Mouse (Mus musculus) midbrain, embryonic 13.5 days (tissue): ENCODE measurements at regions not wholly inside any gene's neighbourhood (a gene's known extent, or its start where the extent isn't known, plus 50 kb on each side); places are given as distances from the start of the nearest gene placed in this dataset.

ENCODE experiments used
- ATAC-seq: fragments of 200-750 bp; cut with Nextera tagmentation; 2 replicates; pipeline ENCODE4 v1.8.0; 2017; ENCODE audit warnings: mild to moderate bottlenecking, moderate TSS enrichment, moderate library complexity
- H3K27ac ChIP-seq: fragments of 300-500 bp; sonication (generic); 2 replicates; pipeline ENCODE4 v1.5.1; 2015; ENCODE audit warnings: inconsistent platforms, mild to moderate bottlenecking, moderate library complexity
- H3K27me3 ChIP-seq: fragments of 300-500 bp; sonication (generic); 2 replicates; pipeline ENCODE4 v1.6.1; 2015; ENCODE audit warnings: mild to moderate bottlenecking, inconsistent platforms
- H3K36me3 ChIP-seq: fragments of 300-500 bp; sonication (generic); 2 replicates; pipeline ENCODE4 v1.6.1; 2015; ENCODE audit warnings: mild to moderate bottlenecking, inconsistent platforms
- H3K4me1 ChIP-seq: fragments of 300-500 bp; sonication (generic); replicated peaks from 2 replicates; pipeline ENCODE4 v1.6.1; 2015; ENCODE audit warnings: inconsistent platforms
- H3K4me2 ChIP-seq: fragments of 300-500 bp; sonication (generic); replicated peaks from 2 replicates; pipeline ENCODE4 v1.6.1; 2015; ENCODE audit warnings: moderate library complexity, mild to moderate bottlenecking, inconsistent platforms
- H3K4me3 ChIP-seq: fragments of 300-500 bp; sonication (generic); replicated peaks from 2 replicates; pipeline ENCODE4 v1.5.1; 2015; ENCODE audit warnings: mild to moderate bottlenecking, inconsistent platforms
- H3K9ac ChIP-seq: fragments of 300-500 bp; sonication (generic); replicated peaks from 2 replicates; pipeline ENCODE4 v1.6.1; 2015; ENCODE audit warnings: mild to moderate bottlenecking, inconsistent platforms
- H3K9me3 ChIP-seq: fragments of 300-500 bp; sonication (generic); 2 replicates; pipeline ENCODE4 v1.6.1; 2016; ENCODE audit warnings: mild to moderate bottlenecking, inconsistent platforms
- WGBS: fragments of 180-500 bp; shearing (Covaris S2); methylation state at CpG from one replicate; pipeline ENCODE4 v1.1.7; 2015; 5-methylcytosine and 5-hydroxymethylcytosine counted together

DNA sequence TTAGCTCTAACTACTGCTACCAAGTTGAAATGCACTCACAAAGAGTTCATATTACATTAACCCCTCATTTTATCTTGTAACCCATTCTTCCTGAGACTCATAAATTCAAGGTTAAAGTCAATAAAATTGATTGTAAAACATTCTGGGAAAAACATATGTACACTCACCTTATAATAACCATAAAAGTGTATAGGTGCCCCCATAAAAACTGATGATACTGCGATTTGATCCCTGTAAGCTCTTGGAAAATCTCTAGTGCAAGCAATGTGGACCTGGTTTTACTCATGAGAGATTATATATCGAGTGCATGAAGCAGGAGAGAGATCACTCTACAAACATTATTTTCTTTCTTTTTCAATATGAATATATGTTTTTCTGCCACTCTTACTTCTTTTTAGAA lies 429.8 kb downstream of the Kctd12 start:
- no peak for ATAC-seq
- no peak overlapping the region for H3K4me3 ChIP-seq

DNA sequence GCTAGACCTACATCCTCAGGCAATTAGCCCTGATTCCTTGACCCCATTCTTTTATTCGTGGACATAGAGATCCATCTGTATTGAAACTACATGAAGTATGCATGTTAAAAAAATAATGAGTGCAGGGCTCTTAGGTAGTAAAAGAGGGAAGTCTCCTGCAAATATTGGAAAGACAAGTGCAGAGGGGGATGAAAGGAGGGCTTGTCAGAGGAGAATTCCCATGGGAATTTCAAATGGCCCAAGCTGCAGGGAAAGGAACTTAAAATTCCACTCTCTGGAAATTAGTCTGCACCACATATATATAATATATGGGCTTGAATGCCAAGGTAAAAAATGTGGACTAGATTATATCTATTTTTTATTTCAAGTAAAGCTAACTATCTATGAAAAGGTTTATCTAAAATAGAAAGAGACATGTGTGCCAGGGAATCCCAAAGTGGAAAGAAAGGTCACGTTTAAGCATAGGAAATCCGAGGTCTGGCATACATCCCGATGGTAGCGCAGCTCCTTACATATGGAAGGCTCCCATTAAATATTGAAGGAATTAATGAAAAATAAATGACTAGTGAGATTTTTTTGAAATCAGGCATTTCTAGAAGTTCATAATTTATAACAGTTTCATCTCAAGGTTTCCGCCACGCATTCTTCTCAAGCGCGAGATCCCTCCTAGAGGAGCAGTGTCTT lies 457.4 kb downstream of the Kctd12 start:
- ATAC-seq: peak; percentile 67
- WGBS: 85% methylated on average over 9 of the region's 9 CpGs
- Histone ChIP-seq H3K4me3 (no peak overlapping the region), H3K9me3 (no peaks in the 10 kb centered on the region), H3K27me3 (no peaks in the 10 kb centered on the region), H3K36me3 (no peaks in the 10 kb centered on the region), H3K27ac (no peak overlapping the region), H3K4me1 (no peaks in the 10 kb centered on the region), H3K9ac (no peak overlapping the region), H3K4me2 (no peak overlapping the region)

More for the DNA sequence above, 429.8 kb downstream of the Kctd12 start:
- WGBS: 81% methylated on average over 2 of the region's 2 CpGs
- Histone ChIP-seq H3K27ac (no peak overlapping the region), H3K4me1 (no peaks in the 10 kb centered on the region), H3K27me3 (no peaks in the 10 kb centered on the region), H3K9ac (no peak overlapping the region), H3K36me3 (no peaks in the 10 kb centered on the region), H3K4me2 (no peak overlapping the region), H3K9me3 (no peaks in the 10 kb centered on the region)

DNA sequence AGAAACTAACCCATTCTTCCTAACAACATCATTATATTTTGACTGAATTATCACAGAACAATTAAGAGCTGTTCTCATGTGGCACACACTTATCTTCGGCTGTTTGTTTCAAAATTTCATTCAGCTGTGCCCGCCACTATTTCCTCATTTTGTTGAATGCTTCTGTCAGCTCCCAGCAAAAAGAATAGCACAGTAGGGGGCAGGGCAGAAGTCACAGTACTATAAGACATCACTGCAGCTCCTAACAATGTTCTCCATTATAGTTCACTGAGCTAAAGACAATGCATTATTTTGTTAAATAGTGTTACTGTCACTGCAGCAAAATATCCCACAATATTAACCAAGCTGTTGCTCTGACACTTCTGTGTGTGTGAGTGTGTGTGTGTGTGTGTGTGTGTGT lies 465.7 kb downstream of the Kctd12 start:
- Histone ChIP-seq H3K4me1 (0 out of 2 replicates have a peak, but pooled peaks cover 7% of the 10 kb centered on the region), H3K4me3 (no peak overlapping the region), H3K27ac (no peak overlapping the region), H3K36me3 (no peaks in the 10 kb centered on the region), H3K27me3 (no peaks in the 10 kb centered on the region), H3K9me3 (no peaks in the 10 kb centered on the region), H3K9ac (no peak overlapping the region), H3K4me2 (no peak overlapping the region)
- ATAC-seq: peak; percentile 55; the same call in 1 of the 2 replicates
- WGBS: 3% methylated on average over 2 of the region's 2 CpGs

DNA sequence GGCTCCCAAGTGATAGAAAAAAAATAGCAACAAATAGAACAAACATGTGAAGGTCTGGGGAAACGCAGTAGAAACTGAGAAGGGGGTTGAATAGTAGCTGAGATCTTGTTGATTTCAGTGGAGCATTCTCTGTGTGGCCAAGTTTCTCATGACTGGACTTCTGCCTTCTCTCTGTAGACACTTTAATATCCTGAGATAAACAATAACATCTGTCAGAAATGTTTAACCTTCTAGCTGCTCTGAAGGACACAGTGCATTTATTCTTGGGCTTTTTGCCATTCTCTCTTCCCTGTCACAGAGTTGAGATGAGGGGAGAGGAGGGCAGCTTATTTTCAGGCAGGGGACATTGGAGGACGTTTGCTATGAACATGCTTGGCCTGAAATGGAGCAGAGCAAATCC lies 467.9 kb downstream of the Kctd12 start:
- Histone ChIP-seq H3K36me3 (no peaks in the 10 kb centered on the region), H3K9ac (no peak overlapping the region), H3K27ac (no peak overlapping the region), H3K4me1 (0 out of 2 replicates have a peak, but pooled peaks cover 7% of the 10 kb centered on the region), H3K4me3 (no peak overlapping the region), H3K9me3 (no peaks in the 10 kb centered on the region), H3K27me3 (no peaks in the 10 kb centered on the region), H3K4me2 (no peak overlapping the region)
- no peak for ATAC-seq
- WGBS: 64% methylated on average over 2 of the region's 2 CpGs

DNA sequence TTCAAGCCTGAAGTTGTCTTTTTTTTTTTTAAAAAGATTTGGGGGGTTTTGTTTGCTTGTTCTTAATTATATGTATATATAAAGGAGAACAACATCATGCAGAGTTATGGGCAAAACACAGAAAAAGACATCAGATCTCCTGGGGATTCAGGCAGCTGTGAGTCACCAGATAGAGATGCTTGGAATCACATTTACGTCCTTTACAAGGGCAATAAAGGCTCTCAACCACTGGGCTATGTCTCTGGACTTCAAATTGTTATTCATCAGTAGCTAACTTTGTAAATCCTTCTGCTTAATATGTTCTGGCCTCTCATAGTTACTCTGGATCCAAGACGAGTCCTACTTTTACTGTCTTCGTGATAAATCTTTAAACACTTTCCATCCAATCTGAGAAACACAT lies 469.8 kb downstream of the Kctd12 start:
- Histone ChIP-seq H3K9ac (no peak overlapping the region), H3K27ac (no peak overlapping the region), H3K4me1 (0 out of 2 replicates have a peak, but pooled peaks cover 7% of the 10 kb centered on the region), H3K4me2 (no peak overlapping the region), H3K27me3 (no peaks in the 10 kb centered on the region), H3K9me3 (no peaks in the 10 kb centered on the region), H3K4me3 (no peak overlapping the region), H3K36me3 (no peaks in the 10 kb centered on the region)
- no peak for ATAC-seq
- WGBS: 86% methylated on average over 3 of the region's 3 CpGs

DNA sequence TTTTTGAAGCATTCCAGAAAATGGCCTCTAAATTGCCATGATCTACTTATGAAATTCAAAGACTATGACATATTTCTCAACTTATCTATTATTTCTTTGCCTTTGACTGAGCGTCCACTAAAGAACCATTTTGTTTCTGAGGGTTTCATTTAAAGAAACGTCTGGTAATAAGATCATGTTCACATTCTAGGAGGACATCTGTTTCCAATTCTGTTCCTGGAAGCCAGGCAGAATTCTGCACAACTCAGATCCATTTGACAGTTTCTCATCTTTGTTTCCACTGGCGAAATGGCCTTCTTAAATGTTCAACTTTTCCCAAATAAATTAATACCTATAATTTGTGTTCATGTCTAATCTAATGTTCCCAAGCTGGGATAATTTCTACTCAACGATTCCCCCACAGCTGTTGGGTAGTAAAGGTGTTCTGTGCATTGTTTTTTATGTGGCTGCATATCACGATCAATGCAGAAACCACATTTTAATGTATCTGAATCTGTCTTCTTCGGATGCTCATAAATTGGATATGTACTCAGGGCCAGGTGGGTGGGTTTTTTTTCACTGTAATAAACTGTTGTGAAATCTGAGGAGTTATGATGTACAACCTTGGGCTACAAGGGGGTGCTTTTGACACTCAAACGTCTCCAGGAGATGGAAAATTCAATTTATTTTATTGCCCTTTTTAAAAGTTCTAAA lies 470.6 kb downstream of the Kctd12 start:
- Histone ChIP-seq H3K4me1 (0 out of 2 replicates have a peak, but pooled peaks cover 5% of the 10 kb centered on the region), H3K27me3 (no peaks in the 10 kb centered on the region), H3K9ac (no peak overlapping the region), H3K4me3 (no peak overlapping the region), H3K36me3 (no peaks in the 10 kb centered on the region), H3K27ac (no peak overlapping the region), H3K9me3 (no peaks in the 10 kb centered on the region), H3K4me2 (no peak overlapping the region)
- 83% methylated on average over 7 of the region's 7 CpGs for WGBS
- no peak for ATAC-seq

DNA sequence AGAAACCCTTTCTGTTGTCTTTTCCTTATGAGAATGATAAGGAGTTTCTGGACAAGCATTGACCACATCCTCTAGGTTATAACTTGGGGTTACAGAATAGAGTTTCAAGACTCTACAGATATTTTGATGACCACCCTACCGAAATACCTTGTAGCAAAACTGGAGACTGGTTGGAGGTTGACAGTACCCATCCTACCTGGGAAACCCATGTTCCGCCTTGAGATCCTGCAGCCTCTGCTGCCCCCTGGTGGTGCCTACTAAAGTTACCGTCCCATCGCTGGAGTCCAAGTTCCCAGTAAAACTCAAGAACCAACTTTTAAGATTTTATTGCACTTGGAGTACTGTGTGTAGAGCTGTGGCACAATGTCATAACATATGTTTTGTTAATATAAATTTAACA lies 472.1 kb downstream of the Kctd12 start:
- no peaks in the 10 kb centered on the region for H3K36me3 ChIP-seq
- peak; percentile 50; the same call in 1 of the 2 replicates for ATAC-seq
- H3K4me1 ChIP-seq: no peaks in the 10 kb centered on the region
- 28% methylated on average over 4 of the region's 4 CpGs for WGBS
- no peak overlapping the region for H3K9ac ChIP-seq
- H3K27ac ChIP-seq: no peak overlapping the region
- H3K4me2 ChIP-seq: no peak overlapping the region
- H3K27me3 ChIP-seq: no peaks in the 10 kb centered on the region
- no peaks in the 10 kb centered on the region for H3K9me3 ChIP-seq
- H3K4me3 ChIP-seq: no peak overlapping the region

DNA sequence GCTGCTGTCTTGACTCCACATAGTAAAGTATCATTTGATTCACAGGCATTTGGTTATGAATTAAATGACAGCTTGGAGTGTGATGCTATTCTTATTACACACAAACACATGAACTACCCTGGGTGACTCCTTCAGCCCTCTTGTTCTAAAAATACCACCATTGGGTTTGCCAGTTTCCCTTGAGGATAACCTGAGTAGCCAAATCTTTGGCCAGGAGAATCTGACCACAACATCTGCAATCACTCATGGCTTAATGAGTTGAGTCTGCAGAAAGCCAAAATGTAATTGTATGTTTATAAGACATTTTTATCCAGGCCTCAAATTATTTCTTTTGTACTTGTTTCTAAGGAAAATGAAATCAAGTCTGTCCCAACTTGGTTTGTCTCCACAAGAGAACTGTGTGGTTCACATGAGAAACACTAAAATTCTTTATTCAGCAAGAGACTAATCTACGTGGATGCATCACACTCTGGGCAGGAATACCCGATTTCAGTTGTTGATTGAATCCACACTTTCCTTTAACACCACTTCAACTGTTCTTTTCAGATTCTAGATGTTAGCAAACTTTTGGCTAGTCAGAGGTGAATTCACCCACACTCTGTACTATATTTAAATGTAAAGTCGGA lies 476.6 kb downstream of the Kctd12 start:
- Histone ChIP-seq H3K4me3 (no peak overlapping the region), H3K36me3 (no peaks in the 10 kb centered on the region), H3K9ac (no peak overlapping the region), H3K4me2 (no peak overlapping the region), H3K27me3 (no peaks in the 10 kb centered on the region), H3K27ac (no peak overlapping the region), H3K9me3 (no peaks in the 10 kb centered on the region), H3K4me1 (no peaks in the 10 kb centered on the region)
- WGBS: 89% methylated on average over 3 of the region's 3 CpGs
- no peak for ATAC-seq

DNA sequence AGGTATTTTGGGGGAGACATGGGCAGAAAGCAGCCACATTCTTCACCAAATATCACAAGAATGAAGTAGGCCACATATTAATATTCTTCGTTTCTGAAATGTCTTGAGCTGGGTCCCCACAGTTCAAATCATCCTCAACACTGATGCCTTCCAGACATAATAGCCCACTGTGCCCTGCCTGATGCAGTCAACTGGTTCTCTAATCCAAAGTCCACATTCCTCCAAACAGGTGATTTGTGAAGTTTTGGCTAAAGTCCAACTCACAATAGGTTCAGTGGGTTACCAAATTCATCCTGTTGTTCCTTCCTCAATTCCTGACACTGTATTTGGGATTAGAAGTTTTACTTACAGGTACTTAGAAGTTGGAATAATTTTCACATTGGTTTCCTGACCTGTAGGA lies 485.3 kb downstream of the Kctd12 start:
- no peak overlapping the region for H3K9ac ChIP-seq
- no peak for ATAC-seq
- no peak overlapping the region for H3K4me3 ChIP-seq
- H3K4me1 ChIP-seq: no peaks in the 10 kb centered on the region
- no peaks in the 10 kb centered on the region for H3K27me3 ChIP-seq
- H3K36me3 ChIP-seq: no peaks in the 10 kb centered on the region
- H3K4me2 ChIP-seq: no peak overlapping the region
- WGBS: 81% methylated on average over 1 of the region's 1 CpGs
- no peaks in the 10 kb centered on the region for H3K9me3 ChIP-seq
- H3K27ac ChIP-seq: no peak overlapping the region

DNA sequence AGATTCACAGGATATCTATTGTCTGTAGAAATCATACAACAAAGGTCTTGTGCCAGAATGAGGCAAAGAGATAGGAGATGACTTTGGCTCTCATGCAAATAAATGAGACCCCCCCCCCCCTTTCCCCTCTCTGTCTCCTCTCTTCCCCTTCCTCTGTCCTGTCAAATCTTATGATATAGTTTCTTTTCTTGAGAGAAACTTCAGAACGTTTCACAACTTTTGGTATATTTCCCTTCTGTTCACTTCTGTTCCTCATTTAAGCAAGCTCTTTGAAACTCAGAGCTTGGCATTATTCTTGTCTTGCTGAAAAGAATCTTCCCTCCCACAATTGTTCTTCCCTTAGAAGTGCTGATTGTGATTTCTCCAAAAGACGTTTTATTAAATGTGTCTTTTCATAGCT lies 490.1 kb downstream of the Kctd12 start:
- 64% methylated on average over 2 of the region's 2 CpGs for WGBS
- no peaks in the 10 kb centered on the region for H3K4me1 ChIP-seq
- H3K9me3 ChIP-seq: no peaks in the 10 kb centered on the region
- ATAC-seq: no peak
- no peaks in the 10 kb centered on the region for H3K36me3 ChIP-seq
- no peak overlapping the region for H3K9ac ChIP-seq
- H3K4me3 ChIP-seq: no peak overlapping the region
- H3K4me2 ChIP-seq: no peak overlapping the region
- no peak overlapping the region for H3K27ac ChIP-seq
- no peaks in the 10 kb centered on the region for H3K27me3 ChIP-seq

DNA sequence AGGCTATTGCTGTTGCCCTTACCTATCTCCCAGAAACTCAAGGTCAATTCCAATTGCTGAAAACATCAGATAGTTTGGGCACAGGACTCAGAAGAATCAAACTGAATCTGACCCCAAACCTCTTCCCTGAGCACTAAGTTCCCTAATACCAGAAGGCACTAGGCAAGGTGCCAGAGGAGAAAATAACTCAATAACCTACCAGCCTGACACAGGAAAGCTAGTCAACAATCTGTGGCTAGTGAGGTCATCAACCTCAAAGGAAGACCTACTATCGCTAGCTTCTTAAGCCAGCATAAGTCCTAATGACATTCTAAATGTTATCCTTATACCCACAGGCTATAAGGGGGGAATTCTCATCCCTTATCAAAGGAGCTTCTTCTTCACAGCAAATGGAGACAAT lies 491.2 kb downstream of the Kctd12 start:
- H3K27me3 ChIP-seq: no peaks in the 10 kb centered on the region
- H3K4me2 ChIP-seq: no peak overlapping the region
- WGBS: 94% methylated on average over 1 of the region's 1 CpGs
- H3K4me3 ChIP-seq: no peak overlapping the region
- H3K9me3 ChIP-seq: no peaks in the 10 kb centered on the region
- no peak overlapping the region for H3K9ac ChIP-seq
- H3K4me1 ChIP-seq: no peaks in the 10 kb centered on the region
- H3K36me3 ChIP-seq: no peaks in the 10 kb centered on the region
- ATAC-seq: no peak
- H3K27ac ChIP-seq: no peak overlapping the region

DNA sequence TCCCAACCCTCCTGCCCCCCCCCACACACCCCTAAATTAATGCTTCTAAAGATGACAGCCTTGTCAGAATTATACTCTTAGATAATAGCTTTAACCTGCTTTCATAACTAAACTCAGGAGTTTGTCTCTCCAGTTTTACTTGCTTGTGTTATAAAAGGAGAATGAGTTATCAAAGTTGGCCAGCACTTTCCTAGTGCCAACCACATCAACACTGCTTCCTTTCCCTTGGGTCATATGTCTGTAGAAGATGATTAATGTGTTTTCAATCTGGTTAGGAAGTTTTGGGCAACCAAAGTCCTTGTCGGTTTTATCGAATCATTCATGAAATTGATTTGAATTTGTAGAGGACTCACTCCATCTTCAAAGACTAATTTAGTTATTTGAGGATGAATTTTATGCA lies 505.3 kb downstream of the Kctd12 start:
- no peaks in the 10 kb centered on the region for H3K9me3 ChIP-seq
- ATAC-seq: no peak
- no peak overlapping the region for H3K9ac ChIP-seq
- H3K27me3 ChIP-seq: no peaks in the 10 kb centered on the region
- H3K4me2 ChIP-seq: no peak overlapping the region
- no peaks in the 10 kb centered on the region for H3K4me1 ChIP-seq
- H3K36me3 ChIP-seq: no peaks in the 10 kb centered on the region
- 88% methylated on average over 2 of the region's 2 CpGs for WGBS
- no peak overlapping the region for H3K4me3 ChIP-seq
- H3K27ac ChIP-seq: no peak overlapping the region
